Mouse (Mus musculus) leukemia stem cell, adult 10-12 weeks (primary cell): Measurements from ENCODE around the gene Ppp1r14c. TPM values are rescaled to one million over a fixed set of nuclear protein-coding genes. Genes with fewer than 3 reads are reported as not detected.

Source experiments
- polyA plus RNA-seq: library from polyadenylated mRNA; stranded (reverse); fragments of >175 nt; gene quantifications from 2 replicates; pipeline ENCODE4 v1.2.3, GENCODE M21; 2012; ENCODE audit warnings: low replicate concordance

Ppp1r14c gene
- 0.11 and 0.19 TPM in 2 replicates for polyA plus RNA-seq

DNA sequence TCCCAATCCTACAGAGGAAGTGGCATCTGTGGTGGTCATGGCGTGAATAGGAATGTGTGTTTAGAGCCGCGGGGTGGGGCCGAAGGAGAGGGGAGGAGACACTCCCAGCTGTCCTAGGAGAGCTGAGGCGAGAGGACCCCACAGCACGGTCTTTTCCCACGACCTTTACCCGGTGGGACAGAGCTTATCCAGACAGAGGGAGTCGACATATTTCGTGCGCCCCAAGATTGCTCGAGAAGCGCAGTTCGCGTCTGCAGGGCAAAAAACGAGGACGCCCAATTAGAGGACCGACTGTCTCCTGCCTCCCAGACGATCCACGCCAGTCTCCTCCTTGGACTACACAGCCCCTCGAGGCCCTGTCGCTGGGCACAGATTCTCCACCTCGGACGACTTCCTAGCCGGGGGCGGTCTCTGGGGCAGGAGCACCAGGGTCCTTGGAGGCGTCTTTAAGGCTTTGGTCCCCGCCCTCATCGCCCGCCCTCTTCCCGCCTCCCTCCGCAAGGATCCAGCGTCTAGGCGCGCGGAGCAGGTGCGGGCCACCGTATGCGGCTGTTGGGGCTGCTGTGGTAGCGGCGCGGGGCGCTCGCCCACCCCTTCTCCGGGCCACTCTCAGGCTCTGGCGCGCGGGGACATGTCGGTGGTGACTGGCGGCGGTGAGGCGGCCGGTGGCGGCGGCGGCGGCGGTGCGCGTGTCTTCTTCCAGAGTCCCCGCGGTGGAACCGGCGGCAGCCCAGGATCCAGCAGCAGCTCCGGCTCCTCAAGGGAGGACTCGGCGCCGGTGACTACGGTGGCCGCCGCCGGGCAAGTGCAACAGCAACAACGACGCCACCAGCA lies at the start of gene Ppp1r14c:
Gene Ppp1r14c (plus strand): TSS at position 22 of the 834 bp plus-strand sequence.

Other genes with a start within 250 kb of the Ppp1r14c start
- not detected in 2 replicates for gene H60c, start 98.3 kb upstream of the Ppp1r14c start, polyA plus RNA-seq
- not detected in 2 replicates for gene Iyd, start 174.2 kb downstream of the Ppp1r14c start, polyA plus RNA-seq